Mouse (Mus musculus) liver, embryonic 14.5 days (tissue): ENCODE data around the gene Gm10135. TPM values are rescaled to one million over a fixed set of nuclear protein-coding genes. Genes with fewer than 3 reads are reported as not detected.
"Not testable (repeated sequence)": the region's sequence is repeated elsewhere in the genome, so short reads cannot be mapped to it uniquely, and the experiment has no call there.

Experiments
- ATAC-seq: fragments of 200-750 bp; cut with Nextera tagmentation; 2 replicates; pipeline ENCODE4 v1.8.0; 2017; ENCODE audit warnings: moderate number of reproducible peaks, mild to moderate bottlenecking, moderate library complexity; ENCODE audit not compliant: insufficient read depth
- DNase-seq, 3 experiments: peaks; one replicate each; pipeline ENCODE4 v3.0.0-alpha.2; 2012 to 2013; ENCODE audit warnings: low read depth in 3 of 3, low spot score in 3 of 3
- H3K27ac ChIP-seq: fragments of 300-500 bp; sonication (generic); 2 replicates; pipeline ENCODE4 v1.5.1; 2014; ENCODE audit warnings: moderate library complexity, mild to moderate bottlenecking, control low read depth, inconsistent platforms
- H3K27me3 ChIP-seq: fragments of 300-500 bp; sonication (generic); 2 replicates; pipeline ENCODE4 v1.6.1; 2014; ENCODE audit warnings: mild to moderate bottlenecking, low read length, moderate library complexity; ENCODE audit not compliant: control insufficient read depth, insufficient read depth
- H3K36me3 ChIP-seq: fragments of 300-500 bp; sonication (generic); replicated peaks from 2 replicates; pipeline ENCODE4 v1.6.1; 2014; ENCODE audit warnings: low read depth; ENCODE audit not compliant: control insufficient read depth, insufficient read depth
- H3K4me1 ChIP-seq, 2 experiments: fragments of 200-500 bp in 1 of 2; fragments of 300-500 bp in 1 of 2; sonication (generic) in 1 of 2; replicated peaks; 2 replicates each; pipeline ENCODE4 v1.6.1; 2012 to 2014; ENCODE audit warnings: antibody characterized with exemption in 1 of 2, inconsistent platforms in 1 of 2, low read length in 1 of 2; ENCODE audit not compliant: control insufficient read depth in 2 of 2, insufficient read depth in 2 of 2
- H3K4me2 ChIP-seq: fragments of 300-500 bp; sonication (generic); 2 replicates; pipeline ENCODE4 v1.6.1; 2014; ENCODE audit warnings: low read depth, mild to moderate bottlenecking, control low read depth, moderate library complexity
- H3K4me3 ChIP-seq, 2 experiments: fragments of 200-500 bp in 1 of 2; fragments of 300-500 bp in 1 of 2; sonication (generic) in 1 of 2; 2 replicates each; pipeline ENCODE4 v1.5.1; 2012 to 2014; ENCODE audit warnings: low read depth in 2 of 2, low read length in 2 of 2, mild to moderate bottlenecking in 2 of 2, control low read depth in 1 of 2, inconsistent platforms in 1 of 2, moderate library complexity in 1 of 2; ENCODE audit not compliant: insufficient read depth in 1 of 2
- H3K9ac ChIP-seq: fragments of 300-500 bp; sonication (generic); replicated peaks from 2 replicates; pipeline ENCODE4 v1.6.1; 2014; ENCODE audit warnings: mild to moderate bottlenecking, control low read depth, moderate library complexity
- H3K9me3 ChIP-seq: fragments of 300-500 bp; sonication (generic); 2 replicates; pipeline ENCODE4 v1.6.1; 2016; ENCODE audit warnings: low read length, mixed read lengths; ENCODE audit not compliant: control insufficient read depth
- CTCF ChIP-seq: IDR thresholded peaks from 2 replicates; pipeline ENCODE4 v1.5.1; 2016; ENCODE audit warnings: antibody characterized with exemption, low read depth, control low read depth
- EP300 ChIP-seq: IDR thresholded peaks from 2 replicates; pipeline ENCODE4 v1.6.1; 2016; ENCODE audit warnings: antibody characterized with exemption, low read depth
- WGBS: fragments of 180-500 bp; shearing (Covaris S2); extraction: QIAGEN DNeasy Blood & Tissue Kit; methylation state at CpG from one replicate; pipeline ENCODE4 v1.1.7; 2014; ENCODE audit not compliant: insufficient replicate concordance; 5-methylcytosine and 5-hydroxymethylcytosine counted together
- polyA plus RNA-seq, 2 experiments: library from polyadenylated mRNA; depleted of rRNA in 1 of 2; stranded (reverse) in 1 of 2; unstranded in 1 of 2; fragments of >200 nt; fragmentation: Nextera tagmentation in 1 of 2; extraction: Ambion mirVana in 1 of 2; gene quantifications; 2 replicates each; pipeline versions ENCODE4 v1.2.1 to v1.2.3; 2012 to 2014

The Gm10135 gene
- polyA plus RNA-seq, 2 experiments: not detected

DNA sequence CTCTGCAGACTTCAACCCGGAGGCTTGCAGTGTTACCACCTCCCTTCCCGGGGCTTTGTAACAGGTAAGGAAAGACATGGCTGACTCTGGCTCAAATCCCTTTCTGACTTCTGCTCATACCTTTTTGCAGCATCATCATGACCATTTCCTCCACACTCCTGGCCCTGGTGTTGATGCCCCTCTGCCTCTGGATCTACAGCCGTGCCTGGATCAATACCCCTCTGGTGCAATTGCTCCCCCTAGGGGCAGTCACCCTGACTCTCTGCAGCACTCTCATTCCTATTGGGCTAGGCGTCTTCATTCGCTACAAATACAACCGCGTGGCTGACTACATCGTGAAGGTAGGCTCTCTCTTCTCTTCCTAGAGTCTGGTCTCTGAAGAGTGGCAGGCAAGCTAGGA, 33.7 kb upstream of the Gm10135 start:
- not testable (repeated sequence) for H3K9ac ChIP-seq, H3K4me1 ChIP-seq, H3K27ac ChIP-seq, ATAC-seq, H3K9me3 ChIP-seq, H3K4me3 ChIP-seq, H3K4me2 ChIP-seq, H3K36me3 ChIP-seq, DNase-seq
- WGBS: 22% methylated on average over 8 of the region's 8 CpGs
- TF ChIP-seq CTCF: peak; percentile 67
- peaks cover 34% of the 10 kb centered on the region for H3K27me3 ChIP-seq

DNA sequence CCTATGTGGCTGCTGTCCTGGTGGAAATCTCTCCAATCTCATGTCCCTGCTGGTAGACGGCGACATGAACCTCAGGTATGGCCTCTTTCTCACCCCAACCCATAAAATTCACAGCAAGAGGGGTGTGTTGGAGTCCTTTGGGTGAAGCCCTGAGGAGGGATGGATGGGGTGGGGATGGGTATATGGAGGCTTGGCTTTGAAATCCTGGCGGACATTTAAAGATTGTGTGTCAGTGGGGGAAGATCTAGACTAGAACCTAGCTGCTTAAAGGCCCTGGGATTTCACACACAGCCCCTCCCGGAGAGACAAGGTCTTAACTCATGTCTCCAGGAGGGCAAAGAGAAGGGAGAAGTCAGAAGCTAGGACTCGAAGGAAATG, 33.1 kb upstream of the Gm10135 start:
- 30% methylated on average over 5 of the region's 5 CpGs for WGBS
- H3K36me3 ChIP-seq: no peaks in the 10 kb centered on the region
- H3K27me3 ChIP-seq: peaks cover 27% of the 10 kb centered on the region
- no peak overlapping the region for H3K4me3 ChIP-seq
- H3K9me3 ChIP-seq: no peaks in the 10 kb centered on the region
- no peak overlapping the region for H3K9ac ChIP-seq
- H3K4me2 ChIP-seq: no peak overlapping the region
- no peaks in the 10 kb centered on the region for H3K4me1 ChIP-seq
- DNase-seq (no peak), ATAC-seq (no peak)
- TF ChIP-seq EP300 (no peak), CTCF (no peak)
- H3K27ac ChIP-seq: no peak overlapping the region

DNA sequence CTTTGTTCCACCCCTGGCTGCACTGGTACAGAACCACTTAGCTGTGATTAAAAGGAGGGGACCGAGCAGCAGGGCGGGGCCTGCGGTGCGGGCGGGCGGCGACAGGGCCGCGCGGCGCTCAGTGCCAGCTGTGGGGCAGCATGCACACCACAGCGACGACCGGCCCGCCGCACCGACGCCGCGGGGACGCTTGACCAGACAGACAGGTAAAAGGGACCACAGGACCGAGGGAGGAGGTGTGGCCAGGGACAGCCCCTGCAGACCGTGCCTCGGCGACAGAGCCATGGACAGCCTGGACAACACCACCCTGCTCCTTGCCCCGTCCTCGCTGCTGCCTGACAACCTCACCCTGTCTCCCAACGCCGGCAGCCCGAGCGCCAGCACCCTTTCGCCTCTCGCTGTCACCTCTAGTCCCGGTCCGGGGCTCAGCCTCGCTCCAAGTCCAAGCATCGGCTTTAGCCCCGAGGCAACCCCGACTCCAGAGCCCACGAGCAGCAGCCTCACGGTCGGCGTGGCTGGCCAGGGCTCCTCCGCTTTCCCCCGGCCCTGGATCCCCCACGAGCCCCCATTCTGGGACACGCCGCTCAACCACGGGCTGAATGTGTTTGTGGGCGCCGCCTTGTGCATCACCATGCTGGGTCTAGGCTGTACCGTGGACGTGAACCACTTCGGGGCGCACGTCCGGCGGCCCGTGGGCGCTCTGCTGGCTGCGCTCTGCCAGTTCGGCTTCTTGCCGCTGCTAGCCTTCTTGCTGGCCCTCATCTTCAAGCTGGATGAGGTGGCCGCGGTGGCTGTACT, 32.5 kb upstream of the Gm10135 start, which contains the start of gene Slc10a4:
TSS of gene Slc10a4 (plus strand) at position 100 of the 798 bp plus-strand sequence.
- no peaks in the 10 kb centered on the region for H3K4me1 ChIP-seq
- DNase-seq (no peak), ATAC-seq (no peak)
- H3K9ac ChIP-seq: no peak within 1 kb of the TSS
- H3K36me3 ChIP-seq: no peaks in the 10 kb centered on the region
- H3K27me3 ChIP-seq: peaks cover 26% of the 10 kb centered on the region
- TF ChIP-seq CTCF: no peak
- TF ChIP-seq EP300: no peak
- 8% methylated on average over 65 of the region's 65 CpGs for WGBS
- H3K27ac ChIP-seq: no peak within 1 kb of the TSS
- no peaks in the 10 kb centered on the region for H3K9me3 ChIP-seq
- H3K4me3 ChIP-seq: peak within 1 kb of the TSS in 1 of 2 experiments; percentile 26; a peak in 2 of 4 replicates
- H3K4me2 ChIP-seq: peak within 1 kb of the TSS; percentile 37

DNA sequence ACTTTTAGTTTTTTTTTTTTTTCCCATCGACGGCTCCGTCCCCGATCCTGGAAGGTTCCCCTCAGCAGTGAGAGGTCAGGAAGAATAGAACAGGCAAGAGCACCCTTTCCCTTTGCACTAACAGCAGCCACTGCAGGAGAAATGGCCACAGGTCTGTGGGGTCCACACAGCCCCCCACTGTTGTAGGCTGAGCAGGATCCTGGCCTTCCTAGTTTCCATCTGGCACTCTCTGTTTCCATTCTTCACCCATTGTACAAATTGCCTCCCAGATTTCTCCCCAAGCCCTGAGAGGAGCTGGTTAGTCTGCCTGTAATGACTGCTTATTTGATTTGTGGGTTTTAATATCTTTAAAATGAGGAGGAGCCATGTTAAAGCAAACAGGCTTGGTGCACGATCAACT, 29.5 kb upstream of the Gm10135 start:
- TF ChIP-seq EP300 (no peak), CTCF (no peak)
- no peak for ATAC-seq

DNA sequence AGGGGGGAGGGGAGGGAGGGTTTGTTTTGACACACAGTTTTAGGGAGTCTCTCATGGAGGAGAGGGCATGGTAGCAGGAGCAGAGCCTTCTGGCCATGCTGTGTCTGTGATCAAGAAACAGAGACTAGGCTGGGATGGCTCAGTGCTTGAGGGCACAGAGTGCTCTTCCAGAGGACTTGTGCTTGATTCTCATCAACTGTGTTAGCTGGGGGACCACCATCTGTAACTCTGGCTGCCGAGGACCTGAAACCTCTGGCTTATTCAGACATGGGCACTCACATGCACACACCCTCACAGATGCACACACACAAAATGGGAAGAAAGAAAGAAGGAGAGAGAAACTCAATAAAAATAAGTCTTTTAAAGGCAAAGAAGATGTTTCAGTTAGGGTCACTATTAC, 24.0 kb upstream of the Gm10135 start:
- H3K27ac ChIP-seq, ATAC-seq, H3K4me1 ChIP-seq, H3K4me3 ChIP-seq, H3K4me2 ChIP-seq, H3K36me3 ChIP-seq, H3K27me3 ChIP-seq, H3K9ac ChIP-seq, H3K9me3 ChIP-seq, DNase-seq: not testable (repeated sequence)
- WGBS: 58% methylated on average over 1 of the region's 1 CpGs

More for the DNA sequence above, 29.5 kb upstream of the Gm10135 start:
- Histone ChIP-seq H3K4me2 (no peak overlapping the region), H3K27ac (no peak overlapping the region), H3K36me3 (no peaks in the 10 kb centered on the region), H3K9me3 (no peaks in the 10 kb centered on the region), H3K27me3 (peaks cover 26% of the 10 kb centered on the region), H3K9ac (no peak overlapping the region), H3K4me1 (no peaks in the 10 kb centered on the region), H3K4me3 (no peak overlapping the region)
- WGBS: 86% methylated on average over 5 of the region's 5 CpGs
- DNase-seq: no peak
